Mouse (Mus musculus) forebrain, embryonic 16.5 days (tissue): Measurements from ENCODE around the gene Ccdc106. TPM values are rescaled to one million over a fixed set of nuclear protein-coding genes. Genes with fewer than 3 reads are reported as not detected.

Experiments
- ATAC-seq: fragments of 200-750 bp; cut with Nextera tagmentation; 2 replicates; pipeline ENCODE4 v1.8.0; 2017; ENCODE audit warnings: mild to moderate bottlenecking, moderate library complexity
- H3K27ac ChIP-seq: fragments of 300-500 bp; sonication (generic); 2 replicates; pipeline ENCODE4 v1.5.1; 2014; ENCODE audit warnings: low read length, control low read depth
- H3K27me3 ChIP-seq: fragments of 300-500 bp; sonication (generic); replicated peaks from 2 replicates; pipeline ENCODE4 v1.6.1; 2014; ENCODE audit warnings: low read length; ENCODE audit not compliant: control insufficient read depth, insufficient read depth
- H3K36me3 ChIP-seq: fragments of 300-500 bp; sonication (generic); 2 replicates; pipeline ENCODE4 v1.6.1; 2014; ENCODE audit not compliant: control insufficient read depth, insufficient read depth
- H3K4me1 ChIP-seq: fragments of 300-500 bp; sonication (generic); replicated peaks from 2 replicates; pipeline ENCODE4 v1.6.1; 2014; ENCODE audit warnings: low read length; ENCODE audit not compliant: control insufficient read depth, insufficient read depth
- H3K4me2 ChIP-seq: fragments of 300-500 bp; sonication (generic); 2 replicates; pipeline ENCODE4 v1.6.1; 2014; ENCODE audit warnings: mild to moderate bottlenecking, low read length, control low read depth
- H3K4me3 ChIP-seq: fragments of 300-500 bp; sonication (generic); replicated peaks from 2 replicates; pipeline ENCODE4 v1.5.1; 2014; ENCODE audit warnings: mild to moderate bottlenecking, low read length, control low read depth
- H3K9ac ChIP-seq: fragments of 300-500 bp; sonication (generic); replicated peaks from 2 replicates; pipeline ENCODE4 v1.6.1; 2014; ENCODE audit warnings: low read depth, low read length, control low read depth
- H3K9me3 ChIP-seq: fragments of 300-500 bp; sonication (generic); 2 replicates; pipeline ENCODE4 v1.6.1; 2016; ENCODE audit warnings: low read length; ENCODE audit not compliant: control insufficient read depth
- WGBS: fragments of 180-500 bp; shearing (Covaris S2); extraction: QIAGEN DNeasy Blood & Tissue Kit; methylation state at CpG from one replicate; pipeline ENCODE4 v1.1.7; 2014; 5-methylcytosine and 5-hydroxymethylcytosine counted together
- polyA plus RNA-seq: library from polyadenylated mRNA; unstranded; fragments of >200 nt; fragmentation: Nextera tagmentation; extraction: Ambion mirVana; gene quantifications from 2 replicates; pipeline ENCODE4 v1.2.1, GENCODE M21; 2015

Gene Ccdc106
- polyA plus RNA-seq, 1 experiment from 2014 or later = 59.1 TPM

- no peak overlapping the region for H3K9ac ChIP-seq
- H3K4me1 ChIP-seq = no peaks in the 10 kb centered on the region
- ATAC-seq = no peak
- no peak overlapping the region for H3K4me2 ChIP-seq
- no peaks in the 10 kb centered on the region for H3K9me3 ChIP-seq
- no peak overlapping the region for H3K27ac ChIP-seq
- 85% methylated on average over 21 of the region's 21 CpGs for WGBS
- no peaks in the 10 kb centered on the region for H3K27me3 ChIP-seq
- peaks cover 24% of the 10 kb centered on the region for H3K36me3 ChIP-seq
- H3K4me3 ChIP-seq = no peak overlapping the region
Measured at GRCm38 (mm10) chr7:5092831-5093510, 72.6 kb downstream of the Ccdc106 start.

GRCm38 (mm10) chr7:5098769-5099168, 78.4 kb downstream of the Ccdc106 start:
- Histone ChIP-seq H3K4me3 (no peak overlapping the region), H3K9ac (no peak overlapping the region), H3K9me3 (no peaks in the 10 kb centered on the region), H3K36me3 (peaks cover 22% of the 10 kb centered on the region), H3K27ac (no peak overlapping the region), H3K27me3 (no peaks in the 10 kb centered on the region), H3K4me1 (no peaks in the 10 kb centered on the region), H3K4me2 (no peak overlapping the region)
- ATAC-seq = no peak
- WGBS = 96% methylated on average over 5 of the region's 5 CpGs

GRCm38 (mm10) chr7:5099796-5100195, 79.4 kb downstream of the Ccdc106 start:
- Histone ChIP-seq H3K27me3 (no peaks in the 10 kb centered on the region), H3K4me3 (no peak overlapping the region), H3K9ac (no peak overlapping the region), H3K9me3 (no peaks in the 10 kb centered on the region), H3K36me3 (peaks cover 20% of the 10 kb centered on the region), H3K27ac (no peak overlapping the region), H3K4me1 (no peaks in the 10 kb centered on the region), H3K4me2 (no peak overlapping the region)
- WGBS = 87% methylated on average over 3 of the region's 3 CpGs
- ATAC-seq = 0 out of 2 replicates have a peak, but pooled peaks have one; percentile 8

GRCm38 (mm10) chr7:5101066-5101663, 80.8 kb downstream of the Ccdc106 start:
- 94% methylated on average over 10 of the region's 10 CpGs for WGBS
- no peak overlapping the region for H3K4me2 ChIP-seq
- peaks cover 14% of the 10 kb centered on the region; the same call in 1 of the 2 replicates for H3K36me3 ChIP-seq
- ATAC-seq = no peak
- H3K27me3 ChIP-seq = no peaks in the 10 kb centered on the region
- no peak overlapping the region for H3K27ac ChIP-seq
- H3K9me3 ChIP-seq = no peaks in the 10 kb centered on the region
- H3K4me3 ChIP-seq = no peak overlapping the region
- no peaks in the 10 kb centered on the region for H3K4me1 ChIP-seq
- no peak overlapping the region for H3K9ac ChIP-seq

GRCm38 (mm10) chr7:5102564-5102963, 82.2 kb downstream of the Ccdc106 start:
- no peaks in the 10 kb centered on the region for H3K27me3 ChIP-seq
- no peak overlapping the region for H3K9ac ChIP-seq
- no peak overlapping the region for H3K4me2 ChIP-seq
- H3K9me3 ChIP-seq = no peaks in the 10 kb centered on the region
- ATAC-seq = no peak
- 81% methylated on average over 2 of the region's 2 CpGs for WGBS
- peaks cover 11% of the 10 kb centered on the region; the same call in 1 of the 2 replicates for H3K36me3 ChIP-seq
- H3K4me1 ChIP-seq = no peaks in the 10 kb centered on the region
- no peak overlapping the region for H3K4me3 ChIP-seq
- H3K27ac ChIP-seq = no peak overlapping the region

- WGBS = 85% methylated on average over 4 of the region's 4 CpGs
- Histone ChIP-seq H3K9me3 (peaks cover 3% of the 10 kb centered on the region; the same call in 1 of the 2 replicates), H3K9ac (no peak overlapping the region), H3K27ac (no peak overlapping the region), H3K27me3 (no peaks in the 10 kb centered on the region), H3K36me3 (no peaks in the 10 kb centered on the region), H3K4me1 (no peaks in the 10 kb centered on the region), H3K4me2 (no peak overlapping the region), H3K4me3 (no peak overlapping the region)
- no peak for ATAC-seq
Measured at GRCm38 (mm10) chr7:5108272-5108671, 87.9 kb downstream of the Ccdc106 start.

- Histone ChIP-seq H3K9me3 (peaks cover 3% of the 10 kb centered on the region; the same call in 1 of the 2 replicates), H3K4me1 (no peaks in the 10 kb centered on the region), H3K36me3 (no peaks in the 10 kb centered on the region), H3K4me3 (no peak overlapping the region), H3K27ac (no peak overlapping the region), H3K4me2 (no peak overlapping the region), H3K27me3 (no peaks in the 10 kb centered on the region), H3K9ac (no peak overlapping the region)
- no peak for ATAC-seq
- WGBS = 86% methylated on average over 8 of the region's 8 CpGs
Measured at GRCm38 (mm10) chr7:5109301-5109700, 88.9 kb downstream of the Ccdc106 start.

Other genes with a start within 250 kb of the Ccdc106 start
- gene Fam71e2, start 249.3 kb upstream of the Ccdc106 start, polyA plus RNA-seq = not detected in 2 replicates
- gene Il11, start 237.7 kb upstream of the Ccdc106 start, polyA plus RNA-seq = 0.53 and 1.1 TPM in 2 replicates
- gene Tmem190, start 237.6 kb upstream of the Ccdc106 start, polyA plus RNA-seq = not detected in 2 replicates
- gene Tmem238, start 230.9 kb upstream of the Ccdc106 start, polyA plus RNA-seq = 3.3 and 4.1 TPM in 2 replicates
- gene Rpl28, start 227.7 kb upstream of the Ccdc106 start, polyA plus RNA-seq = 173 and 179 TPM in 2 replicates
- 291 and 311 TPM in 2 replicates for gene Ube2s, start 208.0 kb upstream of the Ccdc106 start, polyA plus RNA-seq
- gene Shisa7, start 175.9 kb upstream of the Ccdc106 start, polyA plus RNA-seq = 8.7 and 13.2 TPM in 2 replicates
- gene Isoc2b, start 150.3 kb upstream of the Ccdc106 start, polyA plus RNA-seq = 3.2 and 4.3 TPM in 2 replicates
- 0.52 and 0.92 TPM in 2 replicates for gene Isoc2a, start 143.4 kb upstream of the Ccdc106 start, polyA plus RNA-seq
- gene Gm36210, start 114.0 kb upstream of the Ccdc106 start, polyA plus RNA-seq = 0.25 and 0.60 TPM in 2 replicates
- gene Zfp628, start 105.3 kb upstream of the Ccdc106 start, polyA plus RNA-seq = 3.4 and 3.9 TPM in 2 replicates
- gene Nat14, start 98.5 kb upstream of the Ccdc106 start, polyA plus RNA-seq = 32.0 and 38.3 TPM in 2 replicates
- 0.34 and 0.39 TPM in 2 replicates for gene Ssc5d, start 94.8 kb upstream of the Ccdc106 start, polyA plus RNA-seq
- not detected in 2 replicates for gene Sbk2, start 56.1 kb upstream of the Ccdc106 start, polyA plus RNA-seq
- gene Sbk3, start 49.4 kb upstream of the Ccdc106 start, polyA plus RNA-seq = 0.84 and 0.91 TPM in 2 replicates
- gene Zfp579, start 24.4 kb upstream of the Ccdc106 start, polyA plus RNA-seq = 58.4 and 62.2 TPM in 2 replicates
- gene Zfp524, start 6.1 kb upstream of the Ccdc106 start, polyA plus RNA-seq = 10.3 and 11.3 TPM in 2 replicates
- 43.7 and 46.1 TPM in 2 replicates for gene Fiz1, start 5.9 kb upstream of the Ccdc106 start, polyA plus RNA-seq
- 0.91 TPM in 1 of 2 replicates, not detected in the other for gene Gm44973, start 5.1 kb upstream of the Ccdc106 start, polyA plus RNA-seq
- 5.9 and 6.5 TPM in 2 replicates for gene Zfp865, start 177 bp upstream of the Ccdc106 start, polyA plus RNA-seq
- not detected in 2 replicates for gene 4632433K11Rik, start 13.6 kb downstream of the Ccdc106 start, polyA plus RNA-seq
- gene Zfp784, start 17.9 kb downstream of the Ccdc106 start, polyA plus RNA-seq = 8.0 and 9.5 TPM in 2 replicates
- gene Zfp580, start 31.0 kb downstream of the Ccdc106 start, polyA plus RNA-seq = 52.7 and 62.4 TPM in 2 replicates
- 125 and 128 TPM in 2 replicates for gene U2af2, start 41.6 kb downstream of the Ccdc106 start, polyA plus RNA-seq
- 97.9 and 104 TPM in 2 replicates for gene Epn1, start 59.7 kb downstream of the Ccdc106 start, polyA plus RNA-seq
- 0.14 TPM in 1 of 2 replicates, not detected in the other for gene Rfpl4, start 96.4 kb downstream of the Ccdc106 start, polyA plus RNA-seq
- 0.32 TPM in 1 of 2 replicates, not detected in the other for gene Rasl2-9, start 105.4 kb downstream of the Ccdc106 start, polyA plus RNA-seq
- gene Vmn1r55, start 129.1 kb downstream of the Ccdc106 start, polyA plus RNA-seq = not detected in 2 replicates
- gene Vmn1r56, start 176.2 kb downstream of the Ccdc106 start, polyA plus RNA-seq = not detected in 2 replicates
- not detected in 2 replicates for gene Vmn1r57, start 197.9 kb downstream of the Ccdc106 start, polyA plus RNA-seq